Mouse (Mus musculus): ENCODE data around the gene Tacr2. TPM values are rescaled to one million over a fixed set of nuclear protein-coding genes. Genes with fewer than 3 reads are reported as not detected.

Gene Tacr2
- total and polyA plus RNA-seq, 3 experiments = 0.06 TPM; not detected in 2

GRCm38 (mm10) chr10:62308896-62309491 lies 56.8 kb downstream of the Tacr2 start:
- Histone ChIP-seq H3K79me2 (ENCODE audit: control insufficient read depth, insufficient read depth, low read length, poor library complexity) (peaks cover 38% of the 10 kb centered on the region), H3K4me3 (ENCODE audit: control insufficient read depth in 1 of 2, insufficient read depth in 1 of 2, low read depth in 2 of 2, low read length in 2 of 2) (no peak overlapping the region), H3K9me3 (replicated peaks; ENCODE audit: insufficient read depth, low read length) (no peaks in the 10 kb centered on the region), H3K9ac (ENCODE audit: control insufficient read depth, low read depth, low read length, poor library complexity, severe bottlenecking) (no peak overlapping the region), H3K27me3 (ENCODE audit: control insufficient read depth in 1 of 2, insufficient read depth in 2 of 2, low read length in 2 of 2) (no peaks in the 10 kb centered on the region), H3K27ac (ENCODE audit: control insufficient read depth, low read depth, low read length) (no peak overlapping the region), H3K36me3 (ENCODE audit: control insufficient read depth in 1 of 2, insufficient read depth in 2 of 2, low read length in 2 of 2) (peaks cover 27 to 48% of the 10 kb centered on the region in 2 experiments), H3K4me1 (ENCODE audit: control insufficient read depth in 1 of 2, insufficient read depth in 2 of 2, low read length in 2 of 2) (peaks cover 19 to 24% of the 10 kb centered on the region in 2 experiments)
- no peak for TF ChIP-seq ZNF384 (IDR thresholded peaks at IDR 0.05; ENCODE audit: low read depth, low read length)
- TF ChIP-seq POLR2AphosphoS2 (IDR thresholded peaks at IDR 0.05; ENCODE audit: low read length) = no peak
- no peak for TF ChIP-seq ETS1 (IDR thresholded peaks at IDR 0.05; ENCODE audit: low read depth, low read length)
- TF ChIP-seq MAFK (IDR thresholded peaks at IDR 0.05; ENCODE audit: borderline replicate concordance, low read depth, low read length) = no peak
- no peak for TF ChIP-seq RCOR1 (IDR thresholded peaks at IDR 0.05; ENCODE audit: low read depth, low read length)
- TF ChIP-seq NRF1 (IDR thresholded peaks at IDR 0.05; ENCODE audit: insufficient read depth, low read depth, low read length, poor library complexity, severe bottlenecking) = no peak
- no peak for TF ChIP-seq TCF12 (IDR thresholded peaks at IDR 0.05; ENCODE audit: low read depth, low read length)
- TF ChIP-seq MYC (IDR thresholded peaks at IDR 0.05; ENCODE audit: low read depth, low read length) = no peak
- TF ChIP-seq MEF2A (IDR thresholded peaks at IDR 0.05; ENCODE audit: extremely low read depth, insufficient replicate concordance, low read depth, low read length, poor library complexity, severe bottlenecking) = no peak
- TF ChIP-seq GABPA (IDR thresholded peaks at IDR 0.05; ENCODE audit: low read depth, low read length) = no peak
- TF ChIP-seq USF1 (IDR thresholded peaks at IDR 0.05; ENCODE audit: low read depth, low read length) = no peak
- TF ChIP-seq MAX (IDR thresholded peaks at IDR 0.05; ENCODE audit: low read length) = no peak
- TF ChIP-seq UBTF (IDR thresholded peaks at IDR 0.05; ENCODE audit: borderline replicate concordance, insufficient read depth, low read depth, low read length) = no peak
- TF ChIP-seq CHD2 (IDR thresholded peaks at IDR 0.05; ENCODE audit: low read length) = no peak
- no peak for TF ChIP-seq ZMIZ1 (IDR thresholded peaks at IDR 0.05; ENCODE audit: low read depth, low read length)
- no peak for TF ChIP-seq TBP (IDR thresholded peaks at IDR 0.05; ENCODE audit: low read depth, low read length)
- no peak for TF ChIP-seq CTCF (IDR thresholded peaks at IDR 0.05 in 2 of 3, conservative IDR thresholded peaks at IDR 0.05 in 1 of 3; ENCODE audit: control insufficient read depth in 1 of 3, insufficient read depth in 1 of 3, low read depth in 2 of 3, low read length in 3 of 3, poor library complexity in 1 of 3, severe bottlenecking in 1 of 3)
- no peak for TF ChIP-seq MXI1 (IDR thresholded peaks at IDR 0.05; ENCODE audit: low read depth, low read length)
- no peak for DNase-seq (ENCODE audit: low read depth, low spot score)

GRCm38 (mm10) chr10:62309593-62309992 lies 57.4 kb downstream of the Tacr2 start:
- DNase-seq (ENCODE audit: low read depth, low spot score) = no peak
- no peaks in the 10 kb centered on the region for H3K9me3 ChIP-seq (replicated peaks; ENCODE audit: insufficient read depth, low read length)
- peaks cover 33 to 51% of the 10 kb centered on the region in 2 experiments for H3K36me3 ChIP-seq (ENCODE audit: control insufficient read depth in 1 of 2, insufficient read depth in 2 of 2, low read length in 2 of 2)
- TF ChIP-seq NELFE (IDR thresholded peaks at IDR 0.05; ENCODE audit: low read depth, low read length) = no peak
- TF ChIP-seq GATA1 (IDR thresholded peaks at IDR 0.05; ENCODE audit: low read depth, low read length) = no peak
- TF ChIP-seq CHD2 (IDR thresholded peaks at IDR 0.05; ENCODE audit: low read length) = no peak
- TF ChIP-seq ELF1 (IDR thresholded peaks at IDR 0.05; ENCODE audit: low read depth, low read length) = no peak
- no peak for TF ChIP-seq BHLHE40 (IDR thresholded peaks at IDR 0.05; ENCODE audit: borderline replicate concordance, low read depth, low read length)
- no peak for TF ChIP-seq MYC (IDR thresholded peaks at IDR 0.05; ENCODE audit: low read depth, low read length)
- TF ChIP-seq MEF2A (IDR thresholded peaks at IDR 0.05; ENCODE audit: extremely low read depth, insufficient replicate concordance, low read depth, low read length, poor library complexity, severe bottlenecking) = no peak
- TF ChIP-seq EP300 (IDR thresholded peaks at IDR 0.05; ENCODE audit: low read depth in 1 of 2, low read length in 2 of 2) = no peak
- TF ChIP-seq KAT2A (conservative IDR thresholded peaks at IDR 0.05; ENCODE audit: low read depth, low read length) = no peak
- no peak for TF ChIP-seq TAL1 (IDR thresholded peaks at IDR 0.05; ENCODE audit: low read length)
- TF ChIP-seq CTCF (IDR thresholded peaks at IDR 0.05 in 2 of 3, conservative IDR thresholded peaks at IDR 0.05 in 1 of 3; ENCODE audit: control insufficient read depth in 1 of 3, insufficient read depth in 1 of 3, low read depth in 2 of 3, low read length in 3 of 3, poor library complexity in 1 of 3, severe bottlenecking in 1 of 3) = no peak
- no peak overlapping the region for H3K27ac ChIP-seq (ENCODE audit: control insufficient read depth, low read depth, low read length)
- H3K27me3 ChIP-seq (ENCODE audit: control insufficient read depth in 1 of 2, insufficient read depth in 2 of 2, low read length in 2 of 2) = no peaks in the 10 kb centered on the region
- peaks cover 38% of the 10 kb centered on the region for H3K79me2 ChIP-seq (ENCODE audit: control insufficient read depth, insufficient read depth, low read length, poor library complexity)
- H3K4me1 ChIP-seq (ENCODE audit: control insufficient read depth in 1 of 2, insufficient read depth in 2 of 2, low read length in 2 of 2) = peaks cover 23 to 30% of the 10 kb centered on the region in 2 experiments
- H3K4me3 ChIP-seq (ENCODE audit: control insufficient read depth in 1 of 2, insufficient read depth in 1 of 2, low read depth in 2 of 2, low read length in 2 of 2) = no peak overlapping the region
- H3K9ac ChIP-seq (ENCODE audit: control insufficient read depth, low read depth, low read length, poor library complexity, severe bottlenecking) = no peak overlapping the region

All from MEL (cell line).